Mouse (Mus musculus) thymus, adult 2 months (tissue): ENCODE measurements around the gene Mylk3. TPM values are rescaled to one million over a fixed set of nuclear protein-coding genes. Genes with fewer than 3 reads are reported as not detected.

Experiments used
- DNase-seq: peaks from one replicate; pipeline ENCODE4 v3.0.0; 2021
- H3K27ac ChIP-seq: fragments of 200-500 bp; 2 replicates; pipeline ENCODE4 v1.5.1; 2012; ENCODE audit warnings: low read length, control low read depth; ENCODE audit not compliant: control insufficient read depth, insufficient read depth
- H3K27me3 ChIP-seq: fragments of 200-500 bp; 2 replicates; pipeline ENCODE4 v1.6.1; 2012; ENCODE audit warnings: mild to moderate bottlenecking, low read length, moderate library complexity, mixed read lengths; ENCODE audit not compliant: control insufficient read depth, insufficient read depth
- H3K36me3 ChIP-seq: fragments of 200-500 bp; 2 replicates; pipeline ENCODE4 v1.6.1; 2012; ENCODE audit warnings: mild to moderate bottlenecking, low read length, moderate library complexity; ENCODE audit not compliant: control insufficient read depth, insufficient read depth
- H3K4me1 ChIP-seq: fragments of 200-500 bp; replicated peaks from 2 replicates; pipeline ENCODE4 v1.6.1; 2012; ENCODE audit warnings: low read length; ENCODE audit not compliant: control insufficient read depth, insufficient read depth
- H3K4me3 ChIP-seq: fragments of 200-500 bp; 2 replicates; pipeline ENCODE4 v1.5.1; 2012; ENCODE audit warnings: mild to moderate bottlenecking, low read length, control low read depth, moderate library complexity; ENCODE audit not compliant: control insufficient read depth, insufficient read depth
- CTCF ChIP-seq: fragments of 200-500 bp; IDR thresholded peaks from 2 replicates; pipeline ENCODE4 v1.5.1; 2012; ENCODE audit warnings: mild to moderate bottlenecking, control low read depth, low read length, moderate library complexity, borderline replicate concordance; ENCODE audit not compliant: control insufficient read depth, poor library complexity, insufficient read depth; ENCODE audit errors: extremely low read depth
- POLR2A ChIP-seq: fragments of 200-500 bp; IDR thresholded peaks from 2 replicates; pipeline ENCODE4 v1.6.1; 2012; ENCODE audit warnings: mild to moderate bottlenecking, low read length, control low read depth, moderate library complexity; ENCODE audit not compliant: control insufficient read depth, poor library complexity, insufficient read depth; ENCODE audit errors: extremely low read depth
- WGBS: fragments of 180-500 bp; shearing (Covaris S2); methylation state at CpG from one replicate; pipeline ENCODE4 v1.1.7; 2018; 5-methylcytosine and 5-hydroxymethylcytosine counted together
- polyA plus RNA-seq: library from polyadenylated mRNA; depleted of rRNA; stranded (reverse); fragments of >200 nt; gene quantifications from 2 replicates; pipeline ENCODE4 v1.2.3, GENCODE M21; 2012

Gene Mylk3
- polyA plus RNA-seq, 1 experiment, result 9.0 TPM

DNA sequence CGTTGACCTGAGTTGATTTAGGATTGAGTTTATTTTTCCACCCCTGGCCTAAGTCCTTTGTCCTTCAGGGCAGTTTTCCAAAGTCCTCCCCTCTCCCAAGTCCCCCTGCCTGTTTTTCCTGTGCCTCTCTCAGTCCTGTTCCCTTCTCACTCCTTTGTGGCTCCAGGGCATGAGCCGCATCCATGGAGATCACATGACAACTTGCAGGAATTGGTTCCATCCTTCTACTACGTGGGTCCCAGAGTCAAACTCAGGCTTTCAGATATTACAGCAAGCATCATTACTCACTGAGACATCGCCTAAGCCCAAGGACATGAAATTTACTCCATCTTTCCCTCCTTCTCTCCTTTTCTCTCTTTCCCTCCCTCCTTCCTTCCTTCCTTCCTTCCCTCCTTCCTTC is 23.9 kb downstream of the Mylk3 start:
- Histone ChIP-seq H3K4me1 (no peaks in the 10 kb centered on the region), H3K27me3 (no peaks in the 10 kb centered on the region), H3K27ac (no peak overlapping the region), H3K4me3 (no peak overlapping the region), H3K36me3 (no peaks in the 10 kb centered on the region)
- TF ChIP-seq POLR2A (no peak), CTCF (no peak)
- no peak for DNase-seq
- 94% methylated on average over 4 of the region's 4 CpGs for WGBS

GRCm38 (mm10) chr8:85353287-85353686 is 32.9 kb downstream of the Mylk3 start:
- WGBS, result 89% methylated on average over 4 of the region's 4 CpGs
- Histone ChIP-seq H3K36me3 (no peaks in the 10 kb centered on the region), H3K4me1 (peaks cover 4% of the 10 kb centered on the region; the same call in 1 of the 2 replicates), H3K27me3 (no peaks in the 10 kb centered on the region), H3K4me3 (no peak overlapping the region), H3K27ac (no peak overlapping the region)
- no peak for DNase-seq
- TF ChIP-seq POLR2A (no peak), CTCF (no peak)

DNA sequence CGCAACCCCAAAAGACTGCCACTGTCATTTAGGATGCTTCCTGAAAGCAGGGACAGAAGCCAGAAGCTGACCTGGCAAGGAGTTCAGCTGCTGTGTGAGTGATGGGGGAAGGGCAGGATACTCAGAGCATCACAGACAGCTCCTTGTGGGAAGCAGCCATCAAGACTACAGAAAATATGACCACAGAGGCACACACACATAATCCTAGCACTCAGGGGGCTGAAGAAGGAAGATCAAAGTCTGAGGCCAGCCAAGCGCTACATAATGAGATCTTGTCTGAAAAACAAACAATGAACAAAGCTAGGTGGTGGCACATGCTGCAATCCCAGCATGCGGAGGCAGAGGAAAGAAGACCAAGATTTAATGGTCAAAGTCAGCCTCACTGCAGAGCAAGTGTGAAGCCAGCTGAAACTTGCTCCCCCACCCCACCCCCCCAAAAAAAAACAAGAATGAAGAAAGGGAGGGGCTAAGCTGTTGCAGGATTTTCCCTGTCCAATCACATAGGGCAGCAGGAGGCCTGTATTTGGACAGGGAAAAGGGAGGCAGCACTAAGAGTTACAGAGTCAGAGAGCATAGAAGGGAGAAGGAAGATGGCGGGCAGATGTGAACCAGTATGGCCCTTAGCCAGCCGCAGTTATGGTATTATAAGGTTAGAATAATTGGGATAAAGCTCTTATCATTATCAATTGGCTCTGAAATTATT is 46.1 kb downstream of the Mylk3 start:
- DNase-seq, result no peak
- H3K27me3 ChIP-seq, result no peaks in the 10 kb centered on the region
- H3K4me3 ChIP-seq, result no peak overlapping the region
- TF ChIP-seq POLR2A (no peak), CTCF (no peak)
- no peak overlapping the region for H3K27ac ChIP-seq
- 95% methylated on average over 5 of the region's 5 CpGs for WGBS
- H3K36me3 ChIP-seq, result no peaks in the 10 kb centered on the region
- no peaks in the 10 kb centered on the region for H3K4me1 ChIP-seq

- H3K4me1 ChIP-seq, result no peaks in the 10 kb centered on the region
- no peaks in the 10 kb centered on the region for H3K27me3 ChIP-seq
- H3K4me3 ChIP-seq, result no peak overlapping the region
- no peaks in the 10 kb centered on the region for H3K36me3 ChIP-seq
- 88% methylated on average over 4 of the region's 4 CpGs for whole genome bisulfite sequencing
- no peak overlapping the region for H3K27ac ChIP-seq
- DNase-seq, result no peak
- TF ChIP-seq POLR2A (no peak), CTCF (no peak)
These were observed 48.5 kb downstream of the Mylk3 start for GRCm38 (mm10) chr8:85337681-85338080.

DNA sequence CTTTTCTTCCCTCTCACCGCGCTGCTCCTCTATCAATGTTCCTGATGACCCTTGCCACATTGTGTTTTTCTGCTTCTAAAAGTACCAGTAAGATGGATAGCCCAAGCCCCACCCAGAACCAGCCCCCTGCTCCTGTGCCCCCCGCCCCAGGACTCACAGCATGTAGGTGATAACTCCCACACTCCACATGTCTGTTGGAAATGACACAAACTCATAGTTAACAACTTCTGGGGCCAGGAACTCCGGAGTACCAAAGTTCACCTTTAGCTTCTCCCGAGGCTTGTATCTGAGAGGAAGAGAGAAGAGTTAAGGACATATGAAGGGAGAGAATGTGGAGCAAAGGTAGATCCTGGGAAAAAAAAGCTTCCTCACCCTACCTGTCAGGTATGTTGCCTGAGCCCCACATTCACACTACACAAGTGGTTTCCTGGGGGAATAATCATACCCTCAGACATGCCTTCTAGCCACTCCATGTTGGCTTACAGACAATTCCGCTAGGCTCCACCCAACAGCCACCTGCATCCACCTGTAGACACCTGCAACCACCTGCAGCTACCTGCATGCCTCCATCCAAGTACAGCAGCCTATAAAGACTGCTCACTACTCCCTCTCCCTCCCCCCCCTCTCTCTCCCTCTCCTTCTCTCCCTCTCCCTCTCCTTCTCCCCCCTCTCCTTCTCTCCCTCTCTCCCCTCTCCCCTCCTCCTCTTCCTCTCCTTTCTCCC is 49.8 kb downstream of the Mylk3 start:
- 91% methylated on average over 6 of the region's 6 CpGs for WGBS
- no peak overlapping the region for H3K4me3 ChIP-seq

DNA sequence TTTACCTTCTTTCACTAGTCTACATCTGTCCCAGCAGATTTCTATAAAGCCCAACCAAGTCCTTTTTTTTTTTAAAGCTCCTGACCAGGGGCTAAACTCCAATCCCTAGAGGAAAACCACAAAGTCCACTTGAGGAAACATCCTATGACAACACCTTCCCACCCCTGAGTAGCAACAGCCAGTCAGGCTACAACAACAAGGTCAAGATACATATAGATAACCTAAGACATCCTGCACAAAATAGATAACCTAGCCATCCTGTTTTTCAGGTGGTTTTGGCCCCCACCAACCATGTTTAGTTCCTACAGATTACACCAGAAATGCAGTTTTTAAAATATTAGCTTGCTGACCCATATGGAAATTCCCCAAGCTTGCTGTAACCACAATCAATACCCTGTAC is 51.0 kb downstream of the Mylk3 start:
- no peak for TF ChIP-seq CTCF
- no peak for TF ChIP-seq POLR2A
- Histone ChIP-seq H3K4me1 (no peaks in the 10 kb centered on the region), H3K27me3 (no peaks in the 10 kb centered on the region), H3K4me3 (no peak overlapping the region), H3K27ac (no peak overlapping the region), H3K36me3 (no peaks in the 10 kb centered on the region)
- DNase-seq, result no peak

More for the DNA sequence above, 49.8 kb downstream of the Mylk3 start:
- Histone ChIP-seq H3K27ac (no peak overlapping the region), H3K27me3 (no peaks in the 10 kb centered on the region), H3K4me1 (no peaks in the 10 kb centered on the region), H3K36me3 (no peaks in the 10 kb centered on the region)
- DNase-seq, result no peak
- no peak for TF ChIP-seq CTCF
- TF ChIP-seq POLR2A, result no peak

GRCm38 (mm10) chr8:85329506-85329905 is 56.6 kb downstream of the Mylk3 start:
- TF ChIP-seq POLR2A (no peak), CTCF (no peak)
- H3K4me1 ChIP-seq, result no peaks in the 10 kb centered on the region
- no peak overlapping the region for H3K4me3 ChIP-seq
- whole genome bisulfite sequencing, result 91% methylated on average over 1 of the region's 1 CpGs
- no peaks in the 10 kb centered on the region for H3K36me3 ChIP-seq
- H3K27ac ChIP-seq, result no peak overlapping the region
- H3K27me3 ChIP-seq, result no peaks in the 10 kb centered on the region
- no peak for DNase-seq
